Mouse (Mus musculus) small intestine, adult 2 months (tissue): ENCODE data around the gene Cpd. TPM values are rescaled to one million over a fixed set of nuclear protein-coding genes. Genes with fewer than 3 reads are reported as not detected.
"Not testable (repeated sequence)": the region's sequence is repeated elsewhere in the genome, so short reads cannot be mapped to it uniquely, and the experiment has no call there.

Experiments
- H3K27ac ChIP-seq: fragments of 200-500 bp; 2 replicates; pipeline ENCODE4 v1.5.1; 2012; ENCODE audit warnings: low read depth, low read length, control low read depth, inconsistent platforms; ENCODE audit not compliant: insufficient read depth
- H3K27me3 ChIP-seq: fragments of 200-500 bp; 2 replicates; pipeline ENCODE4 v1.6.1; 2012; ENCODE audit warnings: mild to moderate bottlenecking, moderate library complexity, low read length, inconsistent platforms; ENCODE audit not compliant: control insufficient read depth, insufficient read depth
- H3K36me3 ChIP-seq: fragments of 200-500 bp; 2 replicates; pipeline ENCODE4 v1.6.1; 2012; ENCODE audit warnings: mild to moderate bottlenecking, low read length, control low read depth, inconsistent platforms; ENCODE audit not compliant: control insufficient read depth, insufficient read depth
- H3K4me1 ChIP-seq: fragments of 200-500 bp; 2 replicates; pipeline ENCODE4 v1.6.1; 2012; ENCODE audit warnings: low read length, inconsistent platforms, mixed read lengths; ENCODE audit not compliant: control insufficient read depth, insufficient read depth, insufficient read length
- H3K4me3 ChIP-seq: fragments of 200-500 bp; 2 replicates; pipeline ENCODE4 v1.5.1; 2012; ENCODE audit warnings: low read depth, mild to moderate bottlenecking, control low read depth, inconsistent platforms, low read length, moderate library complexity
- CTCF ChIP-seq: fragments of 200-500 bp; IDR thresholded peaks from 2 replicates; pipeline ENCODE4 v1.5.1; 2012; ENCODE audit warnings: low read depth, mild to moderate bottlenecking, control low read depth, inconsistent platforms, low read length, moderate library complexity, mixed read lengths; ENCODE audit not compliant: insufficient replicate concordance, insufficient read length; ENCODE audit errors: extremely low read depth
- POLR2A ChIP-seq: fragments of 200-500 bp; IDR thresholded peaks from 2 replicates; pipeline ENCODE4 v1.6.1; 2012; ENCODE audit warnings: low read depth, mild to moderate bottlenecking, control low read depth, inconsistent platforms, low read length, moderate library complexity
- WGBS: fragments of 180-500 bp; shearing (Covaris S2); methylation state at CpG from one replicate; pipeline ENCODE4 v1.1.7; 2018; 5-methylcytosine and 5-hydroxymethylcytosine counted together
- polyA plus RNA-seq: library from polyadenylated mRNA; depleted of rRNA; stranded (reverse); fragments of >200 nt; gene quantifications from 2 replicates; pipeline ENCODE4 v1.2.3, GENCODE M21; 2012

Cpd gene
- polyA plus RNA-seq, 1 experiment: 16.3 TPM

GRCm38 (mm10) chr11:76808550-76808949, 38.3 kb downstream of the Cpd start:
- H3K4me1 ChIP-seq: no peaks in the 10 kb centered on the region
- 92% methylated on average over 7 of the region's 7 CpGs for WGBS

GRCm38 (mm10) chr11:76807007-76807679, 39.7 kb downstream of the Cpd start:
- H3K4me3 ChIP-seq: no peak overlapping the region
- WGBS: 92% methylated on average over 3 of the region's 3 CpGs
- no peaks in the 10 kb centered on the region for H3K4me1 ChIP-seq
- no peak for TF ChIP-seq POLR2A
- TF ChIP-seq CTCF: no peak
- peaks cover 39% of the 10 kb centered on the region for H3K36me3 ChIP-seq
- no peaks in the 10 kb centered on the region for H3K27me3 ChIP-seq
- no peak overlapping the region for H3K27ac ChIP-seq

More at GRCm38 (mm10) chr11:76808550-76808949, 38.3 kb downstream of the Cpd start:
- TF ChIP-seq POLR2A (no peak), CTCF (no peak)
- no peak overlapping the region for H3K27ac ChIP-seq
- no peak overlapping the region for H3K4me3 ChIP-seq
- no peaks in the 10 kb centered on the region for H3K27me3 ChIP-seq
- peaks cover 41% of the 10 kb centered on the region for H3K36me3 ChIP-seq

- no peak overlapping the region for H3K4me3 ChIP-seq
- 89% methylated on average over 4 of the region's 4 CpGs for WGBS
- no peaks in the 10 kb centered on the region for H3K27me3 ChIP-seq
- H3K27ac ChIP-seq: no peak overlapping the region
- TF ChIP-seq POLR2A: no peak
- no peak for TF ChIP-seq CTCF
- no peaks in the 10 kb centered on the region for H3K4me1 ChIP-seq
- H3K36me3 ChIP-seq: peaks cover 47% of the 10 kb centered on the region
Observed at GRCm38 (mm10) chr11:76806026-76806425, 40.8 kb downstream of the Cpd start.

- H3K4me1 ChIP-seq, H3K4me3 ChIP-seq, H3K27me3 ChIP-seq, H3K27ac ChIP-seq: not testable (repeated sequence)
- 93% methylated on average over 4 of the region's 4 CpGs for WGBS
- peaks cover 45% of the 10 kb centered on the region for H3K36me3 ChIP-seq
Observed at GRCm38 (mm10) chr11:76805072-76805471, 41.7 kb downstream of the Cpd start.

GRCm38 (mm10) chr11:76803266-76803665, 43.6 kb downstream of the Cpd start:
- Histone ChIP-seq H3K27me3 (no peaks in the 10 kb centered on the region), H3K4me3 (no peak overlapping the region), H3K4me1 (no peaks in the 10 kb centered on the region), H3K27ac (no peak overlapping the region), H3K36me3 (peaks cover 40% of the 10 kb centered on the region)
- 53% methylated on average over 3 of the region's 3 CpGs for WGBS
- no peak for TF ChIP-seq CTCF

- no peaks in the 10 kb centered on the region for H3K27me3 ChIP-seq
- no peak overlapping the region for H3K4me3 ChIP-seq
- no peak overlapping the region for H3K27ac ChIP-seq
- peaks cover 42% of the 10 kb centered on the region for H3K36me3 ChIP-seq
- no peaks in the 10 kb centered on the region for H3K4me1 ChIP-seq
- WGBS: 87% methylated on average over 6 of the region's 6 CpGs
- no peak for TF ChIP-seq POLR2A
- no peak for TF ChIP-seq CTCF
Observed at GRCm38 (mm10) chr11:76797236-76797635, 49.6 kb downstream of the Cpd start.

- Histone ChIP-seq H3K27ac (no peak overlapping the region), H3K27me3 (no peaks in the 10 kb centered on the region), H3K4me3 (no peak overlapping the region), H3K36me3 (peaks cover 45% of the 10 kb centered on the region), H3K4me1 (no peaks in the 10 kb centered on the region)
- no peak for TF ChIP-seq POLR2A
- no peak for TF ChIP-seq CTCF
- 85% methylated on average over 5 of the region's 5 CpGs for WGBS
Observed at GRCm38 (mm10) chr11:76795326-76795725, 51.5 kb downstream of the Cpd start.

- Histone ChIP-seq H3K27ac (no peak overlapping the region), H3K4me1 (no peaks in the 10 kb centered on the region), H3K27me3 (no peaks in the 10 kb centered on the region), H3K36me3 (peaks cover 40% of the 10 kb centered on the region), H3K4me3 (no peak overlapping the region)
- no peak for TF ChIP-seq POLR2A
- TF ChIP-seq CTCF: no peak
- WGBS: 87% methylated on average over 7 of the region's 7 CpGs
Observed at GRCm38 (mm10) chr11:76791331-76791730, 55.5 kb downstream of the Cpd start.
